Mouse (Mus musculus): ENCODE results near the gene Fbxw8.

Fbxw8 gene

GRCm38 (mm10) chr5:118037798-118038484, 117.3 kb downstream of the Fbxw8 start:
- DNase-seq = peak; percentile 73

GRCm38 (mm10) chr5:118036888-118037797, 118.1 kb downstream of the Fbxw8 start:
- DNase-seq = peak; percentile 50

GRCm38 (mm10) chr5:118035786-118036185, 119.5 kb downstream of the Fbxw8 start:
- no peak for DNase-seq

- DNase-seq = no peak
These were observed 120.6 kb downstream of the Fbxw8 start for GRCm38 (mm10) chr5:118034632-118035031.

GRCm38 (mm10) chr5:118033740-118034139, 121.5 kb downstream of the Fbxw8 start:
- no peak for DNase-seq

- peak; percentile 50 for DNase-seq
These were observed 121.9 kb downstream of the Fbxw8 start for GRCm38 (mm10) chr5:118033328-118033727.

- DNase-seq = peak; percentile 49
These were observed 123.8 kb downstream of the Fbxw8 start for GRCm38 (mm10) chr5:118031508-118031907.

- DNase-seq = no peak
These were observed 124.2 kb downstream of the Fbxw8 start for GRCm38 (mm10) chr5:118031059-118031458.

GRCm38 (mm10) chr5:118030022-118030675, 125.1 kb downstream of the Fbxw8 start:
- DNase-seq = no peak

GRCm38 (mm10) chr5:118029420-118029819, 125.8 kb downstream of the Fbxw8 start:
- peak; percentile 70 for DNase-seq

GRCm38 (mm10) chr5:118029035-118029408, 126.2 kb downstream of the Fbxw8 start:
- no peak for DNase-seq

- no peak for DNase-seq
These were observed 126.9 kb downstream of the Fbxw8 start for GRCm38 (mm10) chr5:118028191-118029034.

GRCm38 (mm10) chr5:118027698-118028190, 127.5 kb downstream of the Fbxw8 start, which contains the start of gene Tesc:
Gene Tesc (plus strand): TSS chr5:118027743.
- DNase-seq = no peak

GRCm38 (mm10) chr5:118027101-118027697, 128.1 kb downstream of the Fbxw8 start:
- no peak for DNase-seq

- no peak for DNase-seq
These were observed 128.9 kb downstream of the Fbxw8 start for GRCm38 (mm10) chr5:118026343-118026742.

- no peak for DNase-seq
These were observed 129.4 kb downstream of the Fbxw8 start for GRCm38 (mm10) chr5:118025880-118026279.

- DNase-seq = no peak
These were observed 132.2 kb downstream of the Fbxw8 start for GRCm38 (mm10) chr5:118023053-118023452.

- DNase-seq = no peak
These were observed 135.4 kb downstream of the Fbxw8 start for GRCm38 (mm10) chr5:118019905-118020304.

- DNase-seq = no peak
These were observed 137.7 kb downstream of the Fbxw8 start for GRCm38 (mm10) chr5:118017527-118017926.

GRCm38 (mm10) chr5:118015669-118016068, 139.6 kb downstream of the Fbxw8 start:
- DNase-seq = no peak

- peak; percentile 78 for DNase-seq
These were observed 140.2 kb downstream of the Fbxw8 start for GRCm38 (mm10) chr5:118015028-118015427.

All from cerebellum, adult 8-10 months (tissue).